ENCODE assay signal across 10 mouse cellular contexts in the genomic region with DNA sequence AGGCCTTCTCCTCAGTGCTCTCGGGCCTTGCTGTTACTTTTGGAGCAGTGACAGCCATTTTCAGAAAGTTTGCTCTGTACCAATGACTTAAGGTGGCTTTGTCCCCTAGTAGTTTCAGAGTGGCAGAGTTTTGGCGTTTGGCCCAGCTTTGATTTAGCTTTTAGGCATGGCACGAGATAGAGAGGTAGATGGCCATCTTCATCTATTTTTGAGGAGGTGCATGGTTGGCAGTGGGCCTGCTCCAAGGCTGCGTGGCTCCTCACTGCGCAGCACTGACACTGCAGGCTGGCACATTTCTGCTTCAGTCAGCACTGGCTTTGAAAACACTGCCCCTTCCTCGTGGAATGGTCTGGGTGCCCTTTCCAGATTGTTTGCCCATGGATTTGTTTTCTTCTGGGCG.
DNase-seq lines count a peak whose midpoint lies in the region; ATAC-seq lines count a peak whose summit lies in the region.
"Had no signal": no experiment of that assay in that cellular context is flagged by ENCODE, and none has a peak within 500 bp of the region (broad histone marks: within the 10 kb centered on the region; RNA-seq: fewer than 3 reads in every experiment).

No protein-coding gene starts in this region.

- peaks cover 33% of the 10 kb centered on the region for H3K36me3 ChIP-seq in heart, embryonic 12.5 days
- H3K36me3 ChIP-seq in heart, embryonic 10.5 days = peaks cover 28% of the 10 kb centered on the region

- 0 out of 2 replicates have a peak overlapping the region, but pooled peaks have one; percentile 3 for H3K9ac ChIP-seq in heart, embryonic 12.5 days
- H3K9ac ChIP-seq: lung, embryonic 15.5 days had no signal

- 72% methylated on average over 7 of the region's 7 CpGs for WGBS in heart, embryonic 12.5 days
- WGBS in heart, embryonic 10.5 days = 84% methylated on average over 7 of the region's 7 CpGs

- H3K27ac ChIP-seq in heart, embryonic 12.5 days (ENCODE audit: poor library complexity, severe bottlenecking) = no peak overlapping the region
- H3K27ac ChIP-seq in heart, embryonic 10.5 days = no peak overlapping the region
- H3K27ac ChIP-seq: lung, embryonic 15.5 days had no signal

- H3K4me3 ChIP-seq in heart, embryonic 12.5 days = no peak overlapping the region
- no peak overlapping the region for H3K4me3 ChIP-seq in heart, embryonic 10.5 days
- H3K4me3 ChIP-seq: lung, embryonic 15.5 days had no signal

- H3K9me3 ChIP-seq in heart, embryonic 12.5 days (replicated peaks) = no peaks in the 10 kb centered on the region
- no peaks in the 10 kb centered on the region for H3K9me3 ChIP-seq in heart, embryonic 10.5 days
- H3K9me3 ChIP-seq: lung, embryonic 15.5 days had no signal

- no peak overlapping the region for H3K4me2 ChIP-seq in heart, embryonic 12.5 days
- H3K4me2 ChIP-seq: lung, embryonic 15.5 days had no signal

- H3K4me1 ChIP-seq in heart, embryonic 12.5 days (replicated peaks) = peaks cover 45% of the 10 kb centered on the region
- H3K4me1 ChIP-seq in heart, embryonic 10.5 days = peaks cover 25% of the 10 kb centered on the region

- no peaks in the 10 kb centered on the region for H3K27me3 ChIP-seq in heart, embryonic 12.5 days (replicated peaks)
- no peaks in the 10 kb centered on the region for H3K27me3 ChIP-seq in heart, embryonic 10.5 days (ENCODE audit: insufficient read depth, poor library complexity, severe bottlenecking)
- H3K27me3 ChIP-seq: lung, embryonic 15.5 days had no signal

- no peak for DNase-seq in heart, embryonic 10.5 days (ENCODE audit: low spot score)
- peak; percentile 26 for DNase-seq in right cerebral cortex, postnatal 4 days
- DNase-seq in right cerebral cortex, adult 18-20 months = no peak
- peak; percentile 47 for DNase-seq in gastrocnemius, postnatal 25 days
- DNase-seq in kidney, postnatal 36 days = peak; percentile 41 to 70
- no peak for DNase-seq in adipocyte (ENCODE audit: low spot score)
- no peak for DNase-seq in layer of hippocampus, adult 18-20 months (ENCODE audit: low spot score in 2 of 2)
- DNase-seq: thymus, postnatal 25 days had no signal

- ATAC-seq in heart, embryonic 12.5 days (ENCODE audit: insufficient number of reproducible peaks, low FRiP score) = no peak

Comparison
In these comparisons a context has a peak if more than half of its experiments do, and no peak if none do; other contexts are left out.
1. DNase-seq: peak in right cerebral cortex, postnatal 4 days (single experiment), gastrocnemius, postnatal 25 days (single experiment) and kidney, postnatal 36 days (2 of 2); none in heart, embryonic 10.5 days (single experiment), right cerebral cortex, adult 18-20 months (single experiment), adipocyte (single experiment) and layer of hippocampus, adult 18-20 months (0 of 2).